Mouse (Mus musculus) heart, postnatal 14 days (tissue): ENCODE measurements at regions not wholly inside any gene's neighbourhood (a gene's known extent, or its start where the extent isn't known, plus 50 kb on each side); places are given as distances from the start of the nearest gene placed in this dataset.

Source experiments
- DNase-seq, 2 experiments: peaks; one replicate each; pipeline ENCODE4 v3.0.0; 2021 to 2022
- intact Hi-C: fragments of 180-260 bp; cut with DNase I; formaldehyde crosslinking; loops from one replicate; pipeline ENCODE4 v1.15.1; 2025

DNA sequence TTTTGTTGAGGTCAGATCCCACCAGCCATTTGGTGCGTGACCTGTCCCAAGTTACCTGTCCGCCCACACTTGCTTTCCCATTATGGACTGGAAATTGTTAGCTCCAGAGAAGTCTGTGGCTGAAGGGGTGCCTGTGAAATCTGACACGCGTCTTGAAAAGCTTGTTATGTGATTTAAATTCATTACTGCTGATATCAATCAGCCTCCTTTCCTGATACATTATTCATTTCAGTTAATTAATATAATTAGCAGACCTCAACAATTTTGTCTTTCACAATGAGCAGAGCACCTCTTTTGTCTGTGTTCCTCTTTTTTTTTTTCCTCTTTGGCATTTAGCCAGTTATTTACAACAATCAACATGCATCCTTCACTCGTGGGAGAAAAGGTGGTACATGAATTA, 58.6 kb upstream of the Grip1 start:
- DNase-seq: no peak

DNA sequence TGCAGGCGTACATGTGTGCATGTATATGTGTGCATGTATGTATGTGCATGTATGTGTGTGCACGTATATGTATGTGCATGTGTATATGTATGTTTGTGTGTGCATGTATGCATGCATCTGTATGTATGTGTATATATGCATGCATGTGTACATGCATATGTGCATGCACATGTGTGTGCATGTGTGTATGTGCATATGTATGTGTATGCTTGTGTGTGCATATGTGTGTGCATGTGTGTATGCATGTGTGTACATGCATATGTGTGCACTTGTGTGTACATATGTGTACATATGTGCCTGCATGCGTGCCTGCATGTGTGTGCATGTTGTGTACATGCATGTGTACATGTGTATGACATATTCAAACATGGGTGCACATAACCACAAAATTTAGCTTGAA, 65.7 kb upstream of the Grip1 start:
- no peak for DNase-seq
- intact Hi-C loops: no loop called here

More for the DNA sequence above, 58.6 kb upstream of the Grip1 start:
- intact Hi-C loops: no loop called here

DNA sequence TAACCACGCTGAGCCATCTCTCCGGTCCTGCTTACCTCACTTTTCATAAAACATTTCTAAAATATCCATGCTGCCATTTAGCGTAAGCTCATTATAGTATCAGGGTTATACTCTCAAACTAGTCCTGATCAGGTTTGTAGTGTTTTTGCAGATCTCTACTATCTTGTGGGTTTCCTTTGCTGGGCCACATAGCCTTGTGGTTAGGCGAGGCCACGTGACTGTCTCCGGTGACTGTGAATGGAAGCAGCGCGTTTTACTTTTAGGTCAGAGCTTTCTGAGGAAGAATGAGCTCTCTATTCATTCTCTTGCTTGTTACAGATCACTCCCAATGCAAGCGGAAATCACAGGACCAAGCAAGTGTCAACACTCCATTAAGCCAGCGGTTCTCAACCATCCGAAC, 71.4 kb upstream of the Grip1 start:
- intact Hi-C loops: no loop called here
- DNase-seq: no peak

DNA sequence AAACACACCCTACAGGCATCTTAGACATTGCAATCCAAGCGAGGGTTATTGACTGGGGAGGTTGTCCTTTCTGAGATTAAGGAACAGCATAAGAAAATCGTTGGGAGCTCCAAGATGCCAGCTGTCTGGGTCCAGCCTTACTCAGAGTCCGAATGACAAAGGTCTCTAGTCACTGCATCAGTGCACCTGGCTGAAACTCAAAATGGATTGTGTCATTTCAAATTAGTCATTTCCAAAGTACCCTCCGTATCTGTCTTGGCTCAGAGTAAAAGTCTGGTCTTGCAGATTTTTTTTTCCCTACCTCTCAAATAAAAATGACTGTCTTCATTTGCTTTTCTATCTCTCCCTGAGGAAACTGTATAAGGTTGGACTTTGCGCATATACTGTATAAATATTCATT, 85.1 kb upstream of the Grip1 start:
- no peak for DNase-seq
- intact Hi-C loops: no loop called here

DNA sequence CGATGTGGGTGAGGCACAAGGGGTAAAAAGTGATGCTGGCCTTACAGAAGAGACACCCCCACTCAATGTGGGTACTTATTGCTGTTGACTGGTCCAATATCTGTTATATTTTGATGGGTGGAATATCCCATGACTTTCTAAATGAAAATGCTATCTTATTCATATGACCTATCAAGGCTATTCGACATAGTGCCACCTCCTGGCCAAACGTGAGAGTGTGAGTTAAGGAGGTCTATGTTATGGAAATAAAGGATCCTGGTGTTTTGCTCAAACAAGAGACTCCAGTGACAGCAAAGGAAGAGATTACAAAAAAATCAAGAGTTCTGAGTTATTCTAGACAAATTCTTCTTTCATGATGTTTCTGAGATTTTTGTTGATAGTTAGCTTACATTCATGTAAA, 90.0 kb upstream of the Grip1 start:
- DNase-seq: peak; percentile 23 to 56
- intact Hi-C loops: loop anchor here (2.0 to 5.0 kb wide), 2 partner anchors 201 to 263 kb away; no protein-coding TSS in a partner anchor

DNA sequence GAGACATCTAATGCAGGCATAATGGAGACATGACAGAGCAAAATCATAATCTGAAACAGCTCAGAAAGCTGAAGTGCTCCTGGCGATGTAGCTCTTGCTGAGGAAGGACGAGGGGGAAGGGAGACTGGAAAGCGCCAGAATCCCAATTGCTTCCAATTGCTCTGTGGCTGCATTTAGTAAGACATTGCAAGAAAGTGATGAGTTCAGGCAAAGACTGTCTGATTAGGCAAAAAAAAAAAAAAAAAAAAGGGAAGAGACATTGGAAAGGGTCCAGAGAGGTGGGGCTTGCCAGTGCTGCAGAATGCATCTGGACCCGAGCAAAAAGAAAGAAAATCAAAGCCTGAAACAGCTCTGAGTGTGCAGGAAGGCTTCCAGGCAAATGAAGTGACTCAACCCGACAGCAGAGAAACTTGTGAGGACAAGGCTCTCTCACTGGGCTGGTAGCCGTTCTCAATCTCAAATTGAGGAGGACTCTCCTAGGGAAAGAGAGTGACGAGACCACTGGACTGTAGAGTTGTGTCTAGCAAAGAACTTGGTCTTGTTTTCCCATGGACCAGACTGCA, 94.8 kb upstream of the Grip1 start:
- intact Hi-C loops: no loop called here
- DNase-seq: no peak

DNA sequence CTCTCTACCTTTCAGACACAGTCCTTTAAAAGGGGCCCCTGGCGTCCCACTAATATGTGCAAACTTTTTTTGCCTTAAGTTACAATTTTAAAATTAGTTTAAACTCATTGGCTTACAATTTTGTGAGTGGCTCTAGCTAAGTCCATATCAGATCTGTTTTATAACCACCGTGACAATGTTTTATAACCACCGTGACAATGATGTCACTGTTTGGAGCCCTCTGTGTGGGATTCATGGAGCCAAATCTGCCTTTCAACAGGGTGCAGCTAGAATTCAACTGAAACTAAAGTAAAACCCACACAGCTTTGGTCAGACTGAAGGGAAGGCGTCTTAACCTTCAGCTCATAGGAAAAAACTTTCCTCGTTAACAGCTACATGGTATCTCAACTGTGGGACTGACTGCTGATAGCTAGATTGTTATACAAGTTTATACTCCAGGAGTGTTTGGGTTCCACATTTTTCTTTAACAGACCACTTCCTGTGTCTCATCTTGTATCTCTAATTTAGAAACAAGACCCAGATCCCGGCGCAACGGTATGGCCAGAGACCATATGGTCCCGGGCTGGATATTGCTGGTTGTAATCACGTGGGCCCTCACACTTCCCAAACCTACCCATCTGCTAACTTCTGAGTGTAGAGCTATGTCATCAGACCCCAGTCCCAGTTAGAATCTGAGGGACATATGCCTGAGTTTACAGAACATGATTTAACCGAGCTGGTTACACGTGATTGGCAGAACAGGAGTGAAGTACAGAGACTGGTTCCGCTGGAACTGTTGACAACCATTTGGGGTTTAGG, 102.7 kb upstream of the Cand1 start:
- no peak for DNase-seq
- intact Hi-C loops: no loop called here

DNA sequence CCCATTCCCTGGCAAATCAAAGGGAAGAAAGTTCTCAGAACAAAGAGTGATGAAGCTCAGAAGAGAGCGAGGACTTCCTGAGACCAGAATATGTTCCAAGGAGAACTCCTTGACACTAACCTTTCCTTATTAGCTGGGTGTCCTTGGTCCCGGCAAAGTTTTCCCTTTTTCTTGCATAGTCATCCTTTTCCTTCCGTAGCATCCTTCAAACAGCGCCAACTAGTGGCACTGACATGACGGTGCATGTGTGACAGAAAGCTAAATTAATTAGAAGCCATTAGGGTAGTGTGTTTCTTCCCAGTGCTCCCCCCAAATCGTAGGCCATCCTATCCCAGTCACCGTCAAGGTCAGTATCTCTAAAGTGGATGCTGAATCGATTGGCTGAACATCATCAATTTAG, 100.5 kb upstream of the Cand1 start:
- intact Hi-C loops: no loop called here

DNA sequence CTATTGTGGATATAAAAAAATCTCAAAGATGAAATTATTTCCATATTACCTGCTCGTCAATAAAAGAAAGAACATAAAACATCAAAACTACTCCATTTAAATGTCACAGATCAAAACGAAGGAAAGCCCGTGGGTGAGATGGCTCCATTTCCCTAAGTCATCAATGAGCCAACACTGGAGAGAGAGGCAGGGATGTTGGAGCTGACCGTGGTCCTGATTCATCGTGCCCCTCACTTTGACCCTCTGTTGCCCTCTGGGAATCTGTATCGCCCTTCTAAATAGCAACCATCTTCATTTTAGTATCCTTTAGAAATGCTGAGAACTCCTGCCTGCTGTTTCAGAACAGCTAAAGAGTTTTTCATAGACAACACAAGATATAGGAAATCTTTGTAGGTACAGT, 87.1 kb upstream of the Cand1 start:
- intact Hi-C loops: no loop called here
- DNase-seq: no peak

More for the DNA sequence above, 100.5 kb upstream of the Cand1 start:
- DNase-seq: no peak

DNA sequence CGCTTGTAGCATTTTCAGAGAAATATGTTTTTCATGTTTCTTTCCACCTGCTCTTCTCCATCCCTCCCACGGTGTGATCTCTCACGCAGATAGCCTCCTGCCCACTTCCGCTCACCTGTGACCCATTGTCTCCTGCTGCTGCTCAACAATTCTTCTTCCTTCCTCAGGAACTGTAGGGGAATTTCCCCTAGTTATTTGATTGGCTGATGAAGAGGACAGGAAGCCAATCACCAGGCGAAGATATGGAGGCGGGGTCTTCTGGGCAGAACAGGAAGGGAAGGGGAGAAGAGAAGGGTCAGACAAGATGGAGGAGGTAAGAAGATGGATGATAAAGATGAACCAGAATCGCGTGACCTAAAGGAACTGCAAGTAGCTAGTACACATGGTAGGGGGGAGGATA, 80.1 kb upstream of the Cand1 start:
- DNase-seq: no peak
- intact Hi-C loops: no loop called here

DNA sequence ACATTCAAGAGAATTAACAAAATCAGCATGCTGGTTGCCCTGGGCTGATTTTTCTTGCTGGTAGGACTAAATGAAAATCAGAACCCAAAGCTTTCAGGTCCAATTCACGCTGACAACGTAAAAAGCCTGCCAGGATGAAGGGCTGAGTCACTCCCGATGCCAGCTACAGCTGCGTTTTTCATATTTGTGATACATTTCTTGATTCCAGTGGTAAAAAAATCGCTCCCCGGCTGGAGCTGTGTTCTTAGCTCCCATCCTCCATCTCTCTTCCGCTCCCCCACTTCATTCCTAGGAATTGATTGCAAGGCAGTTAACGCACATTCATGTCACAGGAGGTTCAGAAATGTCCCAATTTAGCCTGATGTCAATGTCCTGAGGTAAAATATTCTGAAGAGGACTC, 78.6 kb upstream of the Cand1 start:
- DNase-seq: no peak
- intact Hi-C loops: no loop called here

DNA sequence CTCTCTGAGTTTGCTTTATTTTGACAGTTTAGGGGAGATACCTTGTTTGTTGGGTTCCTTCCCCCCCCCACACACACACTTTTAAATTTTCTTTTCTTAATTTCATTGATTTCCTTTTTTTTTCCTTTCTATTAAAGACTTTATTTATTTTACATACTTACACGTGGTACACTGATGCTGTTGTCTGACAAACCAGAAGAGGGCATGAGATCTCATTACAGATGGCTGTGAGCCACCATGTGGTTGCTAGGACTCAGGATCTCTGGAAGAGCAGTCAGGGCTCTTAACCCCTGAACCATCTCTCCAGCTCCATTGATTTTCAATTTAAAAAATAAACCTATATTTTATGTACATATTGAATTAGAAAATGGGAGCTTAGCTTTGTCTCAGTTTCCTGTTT, 71.7 kb upstream of the Cand1 start:
- intact Hi-C loops: no loop called here
- DNase-seq: no peak

DNA sequence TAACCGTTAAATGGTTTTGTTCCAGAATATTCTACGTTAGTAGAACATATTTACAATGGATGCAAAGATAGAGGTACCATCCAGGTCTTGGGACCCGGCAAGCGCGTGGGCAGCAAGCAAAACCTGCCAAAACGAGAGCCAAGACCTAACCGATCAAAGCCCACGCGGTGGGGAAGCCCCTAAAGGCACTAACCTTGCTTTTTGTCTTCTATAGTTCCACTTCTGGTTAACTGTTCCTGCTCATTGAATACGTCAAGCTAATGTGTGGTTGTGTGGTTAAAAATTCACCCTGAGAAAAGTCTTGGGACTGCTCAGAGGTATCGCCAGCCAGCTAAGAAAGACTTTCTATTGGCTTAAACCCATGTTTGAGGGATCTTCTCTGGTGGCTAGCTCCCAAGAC, 55.9 kb upstream of the Cand1 start:
- intact Hi-C loops: no loop called here
- no peak for DNase-seq

DNA sequence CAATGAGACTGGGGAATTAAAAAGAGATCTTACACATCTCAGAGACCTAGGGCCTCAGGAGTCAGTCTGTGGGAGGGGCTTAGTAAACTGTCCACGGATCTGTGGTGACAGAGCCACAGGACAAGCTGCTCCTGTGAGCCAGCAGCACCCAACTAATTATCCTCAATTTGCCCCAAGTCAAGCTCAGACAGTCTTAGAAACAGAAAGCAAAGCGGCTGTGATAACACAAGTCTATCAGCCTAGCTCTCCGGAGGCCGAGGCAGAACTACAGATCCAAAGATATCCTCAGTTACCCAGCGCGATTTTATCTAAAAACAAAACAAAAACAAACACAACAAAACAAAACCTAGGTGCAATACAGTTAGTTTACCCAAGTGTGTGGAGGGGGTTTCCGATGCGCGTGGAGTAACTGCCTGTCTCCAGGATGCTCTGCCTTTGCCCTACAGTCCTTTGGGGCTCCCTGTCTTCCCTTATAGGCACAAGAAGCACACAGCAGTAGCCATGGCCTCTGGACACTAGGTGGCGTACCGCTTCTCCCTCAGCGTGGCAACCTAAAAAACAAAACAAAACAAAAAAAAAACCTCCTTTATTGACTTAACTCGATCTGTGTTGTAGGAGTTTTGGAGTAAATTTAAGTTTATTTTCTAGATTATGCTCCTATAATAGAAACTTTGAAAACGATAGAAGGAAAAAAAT, 54.7 kb upstream of the Cand1 start:
- DNase-seq: peak; percentile 13 to 29
- intact Hi-C loops: no loop called here

DNA sequence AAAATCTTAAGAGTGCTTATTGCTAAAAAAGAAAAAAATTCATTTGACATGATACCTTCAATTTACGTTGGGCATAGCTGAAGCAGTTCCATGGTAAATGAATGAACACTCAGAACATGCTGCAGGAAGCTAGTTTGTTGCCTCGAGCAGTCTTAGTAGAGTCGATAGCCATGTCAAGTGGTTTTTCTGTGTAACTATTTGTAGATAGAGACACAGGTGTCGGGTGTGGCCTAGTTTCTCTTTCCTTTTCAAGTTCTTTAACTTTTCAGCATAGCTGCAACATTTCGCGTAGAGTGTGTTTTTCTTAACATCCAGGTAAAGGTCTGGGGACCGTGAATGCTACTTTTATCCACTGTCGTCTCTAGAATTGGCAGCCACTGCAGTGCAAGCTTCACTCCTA, 53.5 kb upstream of the Cand1 start:
- DNase-seq: no peak
- intact Hi-C loops: no loop called here
